Comparison of ENCODE assay signal across 8 mouse cellular contexts in the genomic region with DNA sequence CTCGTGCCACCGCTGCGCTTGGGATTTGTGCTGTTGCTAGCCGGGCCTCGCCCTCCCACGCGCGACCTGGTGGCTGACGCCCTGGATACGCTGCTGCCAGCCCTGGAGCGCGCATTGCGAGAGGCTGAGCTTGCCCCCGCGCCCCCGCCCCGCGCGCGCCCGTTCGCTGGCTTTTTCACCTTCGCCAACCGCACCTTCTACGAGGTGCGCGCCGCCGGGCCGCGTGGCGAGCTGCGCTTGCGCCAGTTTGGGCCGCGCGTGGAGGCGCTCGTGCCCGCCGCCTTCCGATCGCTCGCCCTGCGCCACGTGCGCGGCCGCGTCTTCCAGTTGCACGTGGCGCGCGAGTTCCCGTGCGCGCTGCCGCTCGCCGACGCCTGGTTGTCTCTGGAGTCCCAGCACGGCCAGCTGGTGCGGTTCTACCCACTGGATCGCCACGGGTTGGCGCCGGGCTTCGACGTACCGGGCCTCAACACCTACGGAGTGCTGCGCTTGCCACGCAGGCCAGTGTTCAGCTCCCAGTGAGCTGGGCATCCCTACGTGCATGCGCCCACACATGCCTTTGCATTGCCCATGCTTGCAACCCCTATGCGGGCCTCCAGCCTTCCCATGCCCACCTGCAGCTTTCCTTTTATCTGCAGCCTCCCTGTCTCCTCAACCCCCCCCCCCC. TPM values are rescaled to one million over a fixed set of nuclear protein-coding genes. Genes with fewer than 3 reads are reported as not detected.
DNase-seq lines count a peak whose midpoint lies in the region; ATAC-seq lines count a peak whose summit lies in the region.
"Had no signal": no experiment of that assay in that cellular context is flagged by ENCODE, and none has a peak within 500 bp of the region (broad histone marks: within the 10 kb centered on the region; RNA-seq: fewer than 3 reads in every experiment).

No protein-coding gene starts in this region.

- H3K27ac ChIP-seq in midbrain, embryonic 14.5 days (replicated peaks; ENCODE audit: low read depth, low read length) = peak overlapping the region; percentile 45

- no peaks in the 10 kb centered on the region for H3K36me3 ChIP-seq in megakaryocyte, embryonic 14.5 days (replicated peaks; ENCODE audit: low read length)
- H3K36me3 ChIP-seq in midbrain, embryonic 14.5 days (ENCODE audit: control insufficient read depth, insufficient read depth, low read length) = no peaks in the 10 kb centered on the region

- peak overlapping the region; percentile 79 for H3K4me3 ChIP-seq in megakaryocyte, embryonic 14.5 days (replicated peaks)
- H3K4me3 ChIP-seq in midbrain, embryonic 14.5 days (replicated peaks; ENCODE audit: low read depth, low read length) = peak overlapping the region; percentile 47

- H3K4me1 ChIP-seq in megakaryocyte, embryonic 14.5 days = peaks cover 19% of the 10 kb centered on the region
- H3K4me1 ChIP-seq in midbrain, embryonic 14.5 days (ENCODE audit: control insufficient read depth, insufficient read depth, low read length) = peaks cover 12% of the 10 kb centered on the region; the same call in 1 of the 2 replicates

- H3K9ac ChIP-seq in midbrain, embryonic 14.5 days (replicated peaks; ENCODE audit: low read length) = peak overlapping the region; percentile 61

- 2% methylated on average over 74 of the region's 76 CpGs for WGBS in midbrain, embryonic 14.5 days

- ATAC-seq in megakaryocyte, adult 5-6 weeks (ENCODE audit: poor library complexity, severe bottlenecking) = no peak
- 0 out of 2 replicates have a peak, but pooled peaks have one; percentile 15 for ATAC-seq in common myeloid progenitor, adult 5-6 weeks (replicated peaks; ENCODE audit: low read depth, poor library complexity, severe bottlenecking)
- ATAC-seq in midbrain, embryonic 14.5 days (ENCODE audit: low FRiP score, low TSS enrichment) = peak; percentile 77

- peak; percentile 54 to 57 for DNase-seq in frontal cortex, postnatal 25 days (ENCODE audit: low spot score in 2 of 2)
- peak; percentile 67 for DNase-seq in left cerebral cortex, adult 11 months (ENCODE audit: low spot score)
- DNase-seq in midbrain, embryonic 14.5 days = peak; percentile 95
- DNase-seq in testis, postnatal 14 days (ENCODE audit: low spot score) = peak; percentile 59

- peaks cover 32% of the 10 kb centered on the region for H3K9me3 ChIP-seq in megakaryocyte, embryonic 14.5 days
- H3K9me3 ChIP-seq in midbrain, embryonic 14.5 days (ENCODE audit: control insufficient read depth, low read length) = no peaks in the 10 kb centered on the region

- H3K27me3 ChIP-seq in megakaryocyte, embryonic 14.5 days (replicated peaks) = peaks cover 50% of the 10 kb centered on the region
- H3K27me3 ChIP-seq in midbrain, embryonic 14.5 days (ENCODE audit: control insufficient read depth, insufficient read depth, low read length) = peaks cover 16% of the 10 kb centered on the region; the same call in 1 of the 2 replicates

- H3K4me2 ChIP-seq in midbrain, embryonic 14.5 days (ENCODE audit: low read length) = peak overlapping the region; percentile 76

RNA-seq across cellular contexts. Expression of a gene that starts 15.3 kb away (rescaled TPM):
- polyA plus RNA-seq in megakaryocyte, embryonic 14.5 days (2012; ENCODE audit: insufficient read depth, low replicate concordance) = 0.04 TPM in 1 of 2 replicates, not detected in the other
- not detected in 2 replicates for total RNA-seq in megakaryocyte, adult 5-6 weeks (2015)
- total RNA-seq in megakaryocyte, adult 5-6 weeks (2017) = 0.16 TPM in 1 of 2 replicates, not detected in the other
- not detected in 2 replicates for total RNA-seq in common myeloid progenitor, adult 5-6 weeks (2017)
- not detected in 2 replicates for polyA plus RNA-seq in midbrain, embryonic 14.5 days (2014; fragmentation: Nextera tagmentation; extraction: Ambion mirVana)
- total RNA-seq: gastrocnemius, postnatal 4 days had no signal

RNA-seq across cellular contexts. Expression of a gene that starts 27.5 kb away (rescaled TPM):
- not detected in 2 replicates for polyA plus RNA-seq in megakaryocyte, embryonic 14.5 days (2012; ENCODE audit: insufficient read depth, low replicate concordance)
- total RNA-seq in megakaryocyte, adult 5-6 weeks (2015) = not detected in 2 replicates
- total RNA-seq in megakaryocyte, adult 5-6 weeks (2017) = not detected in 2 replicates
- total RNA-seq in common myeloid progenitor, adult 5-6 weeks (2017) = not detected in 2 replicates
- not detected in 2 replicates for polyA plus RNA-seq in midbrain, embryonic 14.5 days (2014; fragmentation: Nextera tagmentation; extraction: Ambion mirVana)
- total RNA-seq: gastrocnemius, postnatal 4 days had no signal

RNA-seq across cellular contexts. Expression of a gene that starts 35.2 kb away (rescaled TPM):
- 7.1 and 8.2 TPM in 2 replicates for polyA plus RNA-seq in megakaryocyte, embryonic 14.5 days (2012; ENCODE audit: insufficient read depth, low replicate concordance)
- total RNA-seq in megakaryocyte, adult 5-6 weeks (2015) = 24.1 and 25.8 TPM in 2 replicates
- 36.6 and 48.6 TPM in 2 replicates for total RNA-seq in megakaryocyte, adult 5-6 weeks (2017)
- 91.9 and 106 TPM in 2 replicates for total RNA-seq in common myeloid progenitor, adult 5-6 weeks (2017)
- polyA plus RNA-seq in midbrain, embryonic 14.5 days (2014; fragmentation: Nextera tagmentation; extraction: Ambion mirVana) = 105 and 116 TPM in 2 replicates
